Mouse (Mus musculus) Patski (cell line): ENCODE results near the gene Usp4. TPM values are rescaled to one million over a fixed set of nuclear protein-coding genes. Genes with fewer than 3 reads are reported as not detected.

Source experiments
- ATAC-seq: fragments of 100-300 bp; one replicate; pipeline ENCODE4 v1.8.0; 2021
- CTCF ChIA-PET: fragments of 350-600 bp; sonication (Branson Sonifier 250); formaldehyde crosslinking; loops from one replicate; lab custom pipeline; 2022; ENCODE audit warnings: inconsistent platforms; lab: Charles Lee
- POLR2A ChIA-PET: fragments of 350-600 bp; sonication (Branson Sonifier 250); formaldehyde crosslinking; loops from one replicate; lab custom pipeline; 2022; ENCODE audit warnings: antibody characterized with exemption, inconsistent platforms; lab: Charles Lee
- DNase-seq: peaks from one replicate; pipeline ENCODE4 v3.0.0-alpha.2; 2011; ENCODE audit warnings: low read depth, low spot score
- H3K27me3 ChIP-seq: fragments of 371-371 bp; one replicate; pipeline ENCODE4 v1.5.1; 2021
- CTCF ChIP-seq: fragments of 100-300 bp; IDR thresholded peaks from one replicate; pipeline ENCODE4 v1.5.1; 2021
- in situ Hi-C: fragments of 300-500 bp; cut with MboI; formaldehyde crosslinking; loops from 3 replicates; pipeline ENCODE4 v1.11.1; 2018; ENCODE audit warnings: low pct_unique_long_range_greater_than_20kb, mixed read lengths
- polyA plus RNA-seq: library from polyadenylated mRNA; unstranded; gene quantifications from one replicate; pipeline ENCODE4 v1.2.3, GENCODE M21; 2021

The Usp4 gene
- polyA plus RNA-seq, 1 experiment from 2014 or later: 82.1 TPM

GRCm38 (mm10) chr9:108378736-108379135 is 31.1 kb downstream of the Usp4 start:
- DNase-seq: no peak
- ATAC-seq: no peak
- ChIA-PET POLR2A (no interaction called here), CTCF (no interaction called here)
- H3K27me3 ChIP-seq: no peaks in the 10 kb centered on the region
- TF ChIP-seq CTCF: no peak
- in situ Hi-C loops: no loop called here

GRCm38 (mm10) chr9:108379294-108379693 is 31.6 kb downstream of the Usp4 start:
- no peak for DNase-seq
- ATAC-seq: no peak
- in situ Hi-C loops: no loop called here
- no peak for TF ChIP-seq CTCF
- no peaks in the 10 kb centered on the region for H3K27me3 ChIP-seq
- CTCF ChIA-PET: no interaction called here
- POLR2A ChIA-PET: no interaction called here

- POLR2A ChIA-PET: no interaction called here
- H3K27me3 ChIP-seq: no peaks in the 10 kb centered on the region
- in situ Hi-C loops: no loop called here
- CTCF ChIA-PET: no interaction called here
- ATAC-seq (no peak), DNase-seq (no peak)
- no peak for TF ChIP-seq CTCF
Measured at GRCm38 (mm10) chr9:108381382-108381781, 33.7 kb downstream of the Usp4 start.

GRCm38 (mm10) chr9:108385006-108385405 is 37.4 kb downstream of the Usp4 start:
- H3K27me3 ChIP-seq: no peaks in the 10 kb centered on the region
- CTCF ChIA-PET: no interaction called here
- TF ChIP-seq CTCF: no peak
- no peak for ATAC-seq
- no peak for DNase-seq
- in situ Hi-C loops: no loop called here
- POLR2A ChIA-PET: no interaction called here

GRCm38 (mm10) chr9:108386816-108387215 is 39.2 kb downstream of the Usp4 start:
- CTCF ChIA-PET: interaction anchor here (0.9 to 1.4 kb wide), 2 partner anchors 12 to 24 kb away, joined by 3 to 6 read pairs; no protein-coding TSS in a partner anchor
- DNase-seq: no peak
- ATAC-seq: no peak
- POLR2A ChIA-PET: no interaction called here
- TF ChIP-seq CTCF: no peak
- H3K27me3 ChIP-seq: no peaks in the 10 kb centered on the region
- in situ Hi-C loops: no loop called here

GRCm38 (mm10) chr9:108388601-108389000 is 40.9 kb downstream of the Usp4 start:
- in situ Hi-C loops: no loop called here
- ATAC-seq: no peak
- TF ChIP-seq CTCF: no peak
- ChIA-PET POLR2A (no interaction called here), CTCF (interaction anchor here (1.6 kb wide), 1 partner anchor 9 kb away, joined by 3 read pairs; no protein-coding TSS in a partner anchor)
- no peaks in the 10 kb centered on the region for H3K27me3 ChIP-seq
- DNase-seq: no peak

- in situ Hi-C loops: no loop called here
- ChIA-PET CTCF (interaction anchor here (1.6 kb wide), 1 partner anchor 8 kb away, joined by 3 read pairs; no protein-coding TSS in a partner anchor), POLR2A (no interaction called here)
- H3K27me3 ChIP-seq: no peaks in the 10 kb centered on the region
- TF ChIP-seq CTCF: no peak
- ATAC-seq (no peak), DNase-seq (no peak)
Measured at GRCm38 (mm10) chr9:108389220-108389619, 41.6 kb downstream of the Usp4 start.

GRCm38 (mm10) chr9:108392676-108393075 is 45.0 kb downstream of the Usp4 start, which contains the start of gene 1700102P08Rik:
Gene 1700102P08Rik (plus strand): TSS chr9:108392805.
- no peak for DNase-seq
- ATAC-seq: no peak
- ChIA-PET POLR2A (no interaction called here), CTCF (interaction anchor here (1.2 kb wide), 1 partner anchor 11 kb away, joined by 3 read pairs; no protein-coding TSS in a partner anchor)
- no peak for TF ChIP-seq CTCF
- no peaks in the 10 kb centered on the region for H3K27me3 ChIP-seq
- in situ Hi-C loops: no loop called here

DNA sequence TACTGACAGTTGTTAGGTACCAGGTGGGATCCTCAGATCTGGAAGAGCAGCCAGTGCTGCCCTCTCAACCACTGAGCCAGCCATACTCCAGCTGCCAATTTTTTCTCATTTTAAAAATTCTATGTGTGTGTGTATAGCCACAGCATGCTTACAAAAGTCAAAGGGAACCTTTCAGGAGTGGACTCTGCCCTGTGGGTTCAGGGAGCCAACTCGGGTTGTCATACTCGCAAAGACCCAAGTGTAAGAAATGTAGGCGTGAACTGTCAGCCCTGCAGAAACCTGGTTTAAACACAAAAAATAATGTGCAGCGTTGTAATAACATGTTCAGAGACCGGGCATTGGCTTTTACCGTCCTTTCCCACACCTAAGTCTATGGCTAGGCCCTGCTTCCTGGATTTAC is 46.5 kb downstream of the Usp4 start:
- CTCF ChIA-PET: no interaction called here
- ATAC-seq (no peak), DNase-seq (no peak)
- in situ Hi-C loops: no loop called here
- POLR2A ChIA-PET: no interaction called here
- H3K27me3 ChIP-seq: no peaks in the 10 kb centered on the region
- TF ChIP-seq CTCF: no peak

DNA sequence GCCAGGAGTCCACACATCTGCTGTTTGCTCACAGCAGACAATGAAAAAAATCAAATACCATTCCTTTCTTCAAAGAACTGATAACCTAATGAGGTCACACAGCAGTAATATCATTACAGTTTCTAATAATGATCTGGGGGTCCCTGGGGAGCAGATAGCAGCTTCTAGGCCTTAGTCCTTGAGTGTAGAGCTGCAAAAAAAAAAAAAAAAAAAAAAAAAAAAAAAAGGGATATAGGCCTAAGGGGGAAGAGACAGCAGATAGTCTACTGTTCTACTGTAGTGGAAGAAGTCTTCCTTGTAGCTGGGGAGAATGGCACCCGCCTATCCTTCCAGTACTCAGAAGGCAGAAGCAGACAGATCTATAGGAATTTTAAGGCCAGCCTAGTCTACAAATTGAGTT is 47.8 kb downstream of the Usp4 start:
- DNase-seq (no peak), ATAC-seq (no peak)
- no peak for TF ChIP-seq CTCF
- no peaks in the 10 kb centered on the region for H3K27me3 ChIP-seq
- in situ Hi-C loops: no loop called here
- ChIA-PET POLR2A (interaction anchor here (1.6 kb wide), 1 partner anchor 9 kb away, joined by 6 read pairs; no protein-coding TSS in a partner anchor), CTCF (no interaction called here)

GRCm38 (mm10) chr9:108398324-108398723 is 50.7 kb downstream of the Usp4 start:
- DNase-seq (peak; percentile 22), ATAC-seq (no peak)
- H3K27me3 ChIP-seq: no peaks in the 10 kb centered on the region
- no peak for TF ChIP-seq CTCF
- in situ Hi-C loops: no loop called here
- POLR2A ChIA-PET: no interaction called here
- CTCF ChIA-PET: interaction anchor here (1.2 kb wide), 1 partner anchor 9 kb away, joined by 3 read pairs; no protein-coding TSS in a partner anchor
